Mouse (Mus musculus) adrenal gland, adult 10 weeks (tissue): ENCODE measurements around the gene Serpinb6e. TPM values are rescaled to one million over a fixed set of nuclear protein-coding genes. Genes with fewer than 3 reads are reported as not detected.

Source experiments
- polyA plus RNA-seq: library from polyadenylated mRNA; stranded (reverse); fragments of 350-450 nt; fragmentation: Illumina TruSeq; extraction: RNeasy Lipid Tissue Mini Kit (QIAGEN cat#74804); gene quantifications from one replicate; pipeline ENCODE4 v1.2.3, GENCODE M21; 2014; ENCODE audit warnings: low read depth, low replicate concordance

Serpinb6e gene
- polyA plus RNA-seq, result not detected

DNA sequence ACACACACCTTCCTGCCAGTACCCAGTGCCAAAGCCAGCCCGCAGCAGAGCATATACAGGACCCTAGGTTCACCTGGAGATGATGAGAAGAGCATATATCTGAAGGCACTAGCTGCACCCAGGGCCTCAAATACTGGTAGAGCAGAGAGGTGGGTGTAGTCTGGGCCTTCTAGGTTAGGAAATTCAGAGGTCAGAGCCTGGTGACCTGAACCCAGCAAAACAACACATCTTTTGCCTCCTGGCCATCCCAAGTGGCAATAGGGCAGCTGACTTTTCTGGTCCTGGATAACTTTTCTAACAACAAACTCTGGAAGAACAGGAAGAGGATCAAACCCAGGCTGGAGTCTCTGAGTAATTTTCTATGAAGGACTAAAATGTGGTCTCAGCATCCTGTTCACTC is at the start of gene Serpinb6e:
Gene Serpinb6e, minus strand, starts transcription at position 101 of the 400 bp plus-strand sequence.

Other genes with a start within 250 kb of the Serpinb6e start
- gene Serpinb6d, start 182.0 kb downstream of the Serpinb6e start, polyA plus RNA-seq, result not detected
- 2.2 TPM for gene Serpinb6c, start 62.3 kb upstream of the Serpinb6e start, polyA plus RNA-seq
- 144 TPM for gene Nqo2, start 121.3 kb upstream of the Serpinb6e start, polyA plus RNA-seq
- 42.6 TPM for gene Ripk1, start 159.0 kb upstream of the Serpinb6e start, polyA plus RNA-seq
- 1,287 TPM for gene Serpinb6a, start 159.4 kb upstream of the Serpinb6e start, polyA plus RNA-seq
- gene Bphl, start 194.2 kb upstream of the Serpinb6e start, polyA plus RNA-seq, result 65.2 TPM
- gene Tubb2a, start 234.6 kb upstream of the Serpinb6e start, polyA plus RNA-seq, result 5.9 TPM